7 mouse cellular contexts compared by ENCODE assay signal in genomic region chr1:155086893-155087292, GRCm38 (mm10). TPM values are rescaled to one million over a fixed set of nuclear protein-coding genes. Genes with fewer than 3 reads are reported as not detected.
DNase-seq lines count a peak whose midpoint lies in the region; ATAC-seq and TF ChIP-seq lines count a peak whose summit lies in the region.

No protein-coding gene starts in this region.

- H3K27ac ChIP-seq in embryonic facial prominence, embryonic 12.5 days, result 0 out of 2 replicates have a peak overlapping the region, but pooled peaks have one; percentile 18
- H3K27ac ChIP-seq in small intestine, adult 2 months (ENCODE audit: insufficient read depth, low read depth, low read length), result peak overlapping the region; percentile 37

- 17% methylated on average over 4 of the region's 4 CpGs for WGBS in lung, adult 2 months
- 7% methylated on average over 4 of the region's 4 CpGs for WGBS in embryonic facial prominence, embryonic 12.5 days
- 26% methylated on average over 4 of the region's 4 CpGs for WGBS in small intestine, adult 2 months

- no peaks in the 10 kb centered on the region for H3K36me3 ChIP-seq in embryonic facial prominence, embryonic 12.5 days
- H3K36me3 ChIP-seq in small intestine, adult 2 months (ENCODE audit: control insufficient read depth, insufficient read depth, low read length), result no peaks in the 10 kb centered on the region

- DNase-seq in lung, postnatal 10 days, result peak; percentile 21
- no peak for DNase-seq in lung, adult 2 months
- DNase-seq in induced T-regulatory cell, adult 2 months (ENCODE audit: low read depth), result peak; percentile 66
- no peak for DNase-seq in urinary bladder, postnatal 14 days (ENCODE audit: low spot score)
- DNase-seq in adrenal gland, postnatal 10 days, result no peak

- TF ChIP-seq CTCF in lung, adult 2 months (IDR thresholded peaks at IDR 0.05; ENCODE audit: insufficient read depth, low read length), result no peak
- no peak for TF ChIP-seq CTCF in small intestine, adult 2 months (IDR thresholded peaks at IDR 0.05; ENCODE audit: extremely low read depth, insufficient read length, insufficient replicate concordance, low read depth, low read length)

- no peaks in the 10 kb centered on the region for H3K27me3 ChIP-seq in embryonic facial prominence, embryonic 12.5 days
- no peaks in the 10 kb centered on the region for H3K27me3 ChIP-seq in small intestine, adult 2 months (ENCODE audit: control insufficient read depth, insufficient read depth, low read length)

- H3K9me3 ChIP-seq in embryonic facial prominence, embryonic 12.5 days, result no peaks in the 10 kb centered on the region

- no peak overlapping the region for H3K9ac ChIP-seq in embryonic facial prominence, embryonic 12.5 days

- peaks cover 43% of the 10 kb centered on the region for H3K4me1 ChIP-seq in lung, adult 2 months (ENCODE audit: control insufficient read depth, insufficient read depth, low read length)
- H3K4me1 ChIP-seq in embryonic facial prominence, embryonic 12.5 days, result peaks cover 61% of the 10 kb centered on the region
- peaks cover 43% of the 10 kb centered on the region for H3K4me1 ChIP-seq in small intestine, adult 2 months (ENCODE audit: control insufficient read depth, insufficient read depth, insufficient read length, low read length)

- no peak overlapping the region for H3K4me2 ChIP-seq in embryonic facial prominence, embryonic 12.5 days (replicated peaks)

- no peak for TF ChIP-seq POLR2A in lung, adult 2 months (IDR thresholded peaks at IDR 0.05; ENCODE audit: borderline replicate concordance, extremely low read depth, low read depth, low read length)
- no peak for TF ChIP-seq POLR2A in small intestine, adult 2 months (IDR thresholded peaks at IDR 0.05; ENCODE audit: low read depth, low read length)

- H3K4me3 ChIP-seq in lung, adult 2 months (replicated peaks; ENCODE audit: extremely low read depth, low read depth, low read length), result no peak overlapping the region
- no peak overlapping the region for H3K4me3 ChIP-seq in embryonic facial prominence, embryonic 12.5 days
- H3K4me3 ChIP-seq in small intestine, adult 2 months (ENCODE audit: low read depth, low read length), result no peak overlapping the region

- ATAC-seq in embryonic facial prominence, embryonic 12.5 days (ENCODE audit: insufficient number of reproducible peaks, insufficient read depth, low FRiP score, low TSS enrichment), result no peak

RNA-seq across cellular contexts. Expression of gene Ier5, which starts 12.5 kb away (rescaled TPM):
- 38.1 and 42.8 TPM in 2 replicates for polyA plus RNA-seq in lung, adult 2 months (2012; rRNA removed)
- 17.3 and 19.9 TPM in 2 replicates for polyA plus RNA-seq in embryonic facial prominence, embryonic 12.5 days (2016; fragmentation: Nextera tagmentation; extraction: Ambion mirVana)
- polyA plus RNA-seq in small intestine, adult 2 months (2012; rRNA removed), result 25.4 and 63.9 TPM in 2 replicates
- 10 to 100 TPM; 10.8 to 12.6 TPM for total RNA-seq in adrenal gland, postnatal 10 days (2021)

RNA-seq across cellular contexts. Expression of gene Mr1, which starts 59.7 kb away (rescaled TPM):
- polyA plus RNA-seq in lung, adult 2 months (2012; rRNA removed), result 6.3 and 11.1 TPM in 2 replicates
- 4.6 and 6.2 TPM in 2 replicates for polyA plus RNA-seq in embryonic facial prominence, embryonic 12.5 days (2016; fragmentation: Nextera tagmentation; extraction: Ambion mirVana)
- polyA plus RNA-seq in small intestine, adult 2 months (2012; rRNA removed), result 0.47 and 0.66 TPM in 2 replicates
- 10 to 100 TPM; 13.4 to 18.6 TPM for total RNA-seq in adrenal gland, postnatal 10 days (2021)

Comparison
In these comparisons a context has a peak if more than half of its experiments do, and no peak if none do; other contexts are left out.
1. DNase-seq: peak in lung, postnatal 10 days (single experiment) and induced T-regulatory cell, adult 2 months (single experiment); none in lung, adult 2 months (single experiment), urinary bladder, postnatal 14 days (single experiment) and adrenal gland, postnatal 10 days (single experiment).